Mouse (Mus musculus) limb, embryonic 12.5 days (tissue): ENCODE results near the gene Ccdc15. TPM values are rescaled to one million over a fixed set of nuclear protein-coding genes. Genes with fewer than 3 reads are reported as not detected.

Experiments
- ATAC-seq: fragments of 200-750 bp; cut with Nextera tagmentation; 2 replicates; pipeline ENCODE4 v1.8.0; 2017; ENCODE audit warnings: low read depth, moderate TSS enrichment; ENCODE audit not compliant: insufficient number of reproducible peaks, insufficient read depth, low FRiP score, low TSS enrichment
- H3K27ac ChIP-seq: fragments of 300-500 bp; sonication (generic); 2 replicates; pipeline ENCODE4 v1.5.1; 2016; ENCODE audit warnings: mild to moderate bottlenecking, moderate library complexity
- H3K27me3 ChIP-seq: fragments of 300-500 bp; sonication (generic); 2 replicates; pipeline ENCODE4 v1.6.1; 2016; ENCODE audit warnings: mild to moderate bottlenecking, moderate library complexity
- H3K36me3 ChIP-seq: fragments of 300-500 bp; sonication (generic); 2 replicates; pipeline ENCODE4 v1.6.1; 2016; ENCODE audit warnings: mild to moderate bottlenecking, moderate library complexity
- H3K4me1 ChIP-seq: fragments of 300-500 bp; sonication (generic); replicated peaks from 2 replicates; pipeline ENCODE4 v1.6.1; 2016
- H3K4me2 ChIP-seq: fragments of 300-500 bp; sonication (generic); 2 replicates; pipeline ENCODE4 v1.6.1; 2016; ENCODE audit warnings: mild to moderate bottlenecking, moderate library complexity
- H3K4me3 ChIP-seq: fragments of 300-500 bp; sonication (generic); replicated peaks from 2 replicates; pipeline ENCODE4 v1.5.1; 2016; ENCODE audit warnings: mild to moderate bottlenecking
- H3K9ac ChIP-seq: fragments of 300-500 bp; sonication (generic); replicated peaks from 2 replicates; pipeline ENCODE4 v1.6.1; 2016; ENCODE audit warnings: mild to moderate bottlenecking, moderate library complexity
- H3K9me3 ChIP-seq: fragments of 300-500 bp; sonication (generic); 2 replicates; pipeline ENCODE4 v1.6.1; 2016; ENCODE audit warnings: mild to moderate bottlenecking, moderate library complexity
- WGBS: fragments of 180-500 bp; shearing (Covaris S2); methylation state at CpG from one replicate; pipeline ENCODE4 v1.1.7; 2016; 5-methylcytosine and 5-hydroxymethylcytosine counted together
- polyA plus RNA-seq: library from polyadenylated mRNA; unstranded; fragments of >200 nt; fragmentation: Nextera tagmentation; extraction: Ambion mirVana; gene quantifications from 2 replicates; pipeline ENCODE4 v1.2.1, GENCODE M21; 2016

Gene Ccdc15
- polyA plus RNA-seq, 1 experiment from 2014 or later = 8.1 TPM

- 80% methylated on average over 17 of the region's 17 CpGs for WGBS
- Histone ChIP-seq H3K9me3 (no peaks in the 10 kb centered on the region), H3K27ac (no peak within 1 kb of the TSS), H3K4me3 (no peak within 1 kb of the TSS), H3K27me3 (0 out of 2 replicates have a peak, but pooled peaks cover 3% of the 10 kb centered on the region), H3K4me2 (no peak within 1 kb of the TSS), H3K4me1 (no peaks in the 10 kb centered on the region), H3K9ac (no peak within 1 kb of the TSS), H3K36me3 (no peaks in the 10 kb centered on the region)
- no peak for ATAC-seq
Measured at GRCm38 (mm10) chr9:37367301-37368080, 19.3 kb upstream of the Ccdc15 start, which contains the start of gene Hepacam. Gene Hepacam, plus strand, starts transcription at chr9:37367351.

GRCm38 (mm10) chr9:37365706-37366105 is 17.5 kb upstream of the Ccdc15 start:
- no peak overlapping the region for H3K4me2 ChIP-seq
- no peak overlapping the region for H3K27ac ChIP-seq
- H3K27me3 ChIP-seq = 0 out of 2 replicates have a peak, but pooled peaks cover 3% of the 10 kb centered on the region
- H3K9ac ChIP-seq = no peak overlapping the region
- no peaks in the 10 kb centered on the region for H3K9me3 ChIP-seq
- ATAC-seq = no peak
- 69% methylated on average over 5 of the region's 5 CpGs for WGBS
- no peaks in the 10 kb centered on the region for H3K4me1 ChIP-seq
- no peaks in the 10 kb centered on the region for H3K36me3 ChIP-seq
- H3K4me3 ChIP-seq = no peak overlapping the region

- 84% methylated on average over 3 of the region's 3 CpGs for WGBS
- Histone ChIP-seq H3K9me3 (no peaks in the 10 kb centered on the region), H3K4me1 (peaks cover 6% of the 10 kb centered on the region; the same call in 1 of the 2 replicates), H3K27me3 (0 out of 2 replicates have a peak, but pooled peaks cover 3% of the 10 kb centered on the region), H3K27ac (no peak overlapping the region), H3K4me3 (no peak overlapping the region), H3K9ac (no peak overlapping the region), H3K4me2 (no peak overlapping the region), H3K36me3 (no peaks in the 10 kb centered on the region)
- ATAC-seq = no peak
Measured at GRCm38 (mm10) chr9:37364392-37364791, 16.2 kb upstream of the Ccdc15 start.

GRCm38 (mm10) chr9:37363551-37363950 is 15.3 kb upstream of the Ccdc15 start:
- Histone ChIP-seq H3K9ac (no peak overlapping the region), H3K4me2 (no peak overlapping the region), H3K27me3 (0 out of 2 replicates have a peak, but pooled peaks cover 3% of the 10 kb centered on the region), H3K36me3 (no peaks in the 10 kb centered on the region), H3K4me1 (peaks cover 7% of the 10 kb centered on the region; the same call in 1 of the 2 replicates), H3K4me3 (no peak overlapping the region), H3K27ac (no peak overlapping the region), H3K9me3 (no peaks in the 10 kb centered on the region)
- WGBS = 70% methylated on average over 3 of the region's 3 CpGs
- no peak for ATAC-seq

GRCm38 (mm10) chr9:37362881-37363280 is 14.6 kb upstream of the Ccdc15 start:
- no peak for ATAC-seq
- H3K27ac ChIP-seq = no peak overlapping the region

GRCm38 (mm10) chr9:37362084-37362483 is 13.9 kb upstream of the Ccdc15 start:
- Histone ChIP-seq H3K27ac (no peak overlapping the region), H3K9ac (no peak overlapping the region), H3K27me3 (0 out of 2 replicates have a peak, but pooled peaks cover under 1% of the 10 kb centered on the region), H3K4me3 (no peak overlapping the region), H3K4me2 (no peak overlapping the region), H3K9me3 (no peaks in the 10 kb centered on the region), H3K4me1 (peaks cover 7% of the 10 kb centered on the region; the same call in 1 of the 2 replicates), H3K36me3 (no peaks in the 10 kb centered on the region)
- ATAC-seq = no peak

More at GRCm38 (mm10) chr9:37362881-37363280, 14.6 kb upstream of the Ccdc15 start:
- Histone ChIP-seq H3K9me3 (no peaks in the 10 kb centered on the region), H3K36me3 (no peaks in the 10 kb centered on the region), H3K9ac (no peak overlapping the region), H3K4me2 (no peak overlapping the region), H3K4me1 (peaks cover 7% of the 10 kb centered on the region; the same call in 1 of the 2 replicates), H3K27me3 (0 out of 2 replicates have a peak, but pooled peaks cover 3% of the 10 kb centered on the region), H3K4me3 (no peak overlapping the region)
- 63% methylated on average over 1 of the region's 1 CpGs for WGBS

DNA sequence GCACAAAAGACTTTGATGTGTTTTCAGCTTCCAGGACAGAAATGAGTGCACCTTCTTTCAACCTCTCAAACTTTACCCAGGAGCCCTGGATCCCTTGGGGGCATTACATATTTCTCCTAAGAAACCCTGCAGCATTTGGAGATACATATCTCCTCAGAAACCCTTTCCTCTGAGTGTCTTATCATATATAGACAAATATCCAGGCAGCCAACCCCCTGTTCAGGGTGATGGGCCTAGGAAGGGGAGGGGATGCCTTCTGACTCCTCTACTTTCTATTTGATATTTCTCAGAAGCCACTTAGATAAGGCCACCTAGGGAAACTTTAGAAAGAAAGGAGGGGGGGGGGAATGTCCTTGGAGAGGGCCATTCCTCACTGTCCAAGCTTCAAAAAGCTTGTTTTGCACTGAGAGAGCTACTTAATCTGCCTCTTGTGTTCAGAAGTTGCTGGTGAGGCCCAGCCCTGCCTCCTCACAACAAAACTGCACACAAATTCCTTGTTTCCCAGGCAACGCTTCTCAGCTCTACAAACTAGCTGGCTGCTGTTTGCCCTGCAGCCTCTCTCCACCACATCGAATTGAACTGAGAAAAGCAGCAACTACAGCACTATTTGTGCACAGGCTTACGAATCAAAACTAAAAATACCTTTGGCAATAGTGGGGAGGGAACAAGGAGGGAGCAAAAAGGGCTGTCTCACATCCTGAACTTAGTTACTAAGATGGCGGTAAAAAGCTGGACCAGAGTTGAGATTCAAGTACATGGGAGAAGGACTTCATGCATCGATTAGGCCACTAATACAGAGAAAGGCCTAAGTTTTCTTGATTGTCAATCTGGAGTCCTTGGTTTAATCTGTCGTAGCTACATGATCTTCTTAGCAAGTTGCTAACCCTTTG is 11.3 kb upstream of the Ccdc15 start:
- Histone ChIP-seq H3K27ac (peak overlapping the region; percentile 62), H3K4me3 (no peak overlapping the region), H3K27me3 (no peaks in the 10 kb centered on the region), H3K9ac (no peak overlapping the region), H3K36me3 (no peaks in the 10 kb centered on the region), H3K4me2 (no peak overlapping the region), H3K4me1 (peaks cover 7% of the 10 kb centered on the region; the same call in 1 of the 2 replicates), H3K9me3 (no peaks in the 10 kb centered on the region)
- 59% methylated on average over 6 of the region's 6 CpGs for WGBS
- peak; percentile 52; the same call in 1 of the 2 replicates for ATAC-seq

GRCm38 (mm10) chr9:37358713-37359330 is 10.6 kb upstream of the Ccdc15 start:
- 83% methylated on average over 7 of the region's 7 CpGs for WGBS
- no peaks in the 10 kb centered on the region for H3K36me3 ChIP-seq
- peaks cover 7% of the 10 kb centered on the region; the same call in 1 of the 2 replicates for H3K4me1 ChIP-seq
- H3K4me3 ChIP-seq = no peak overlapping the region
- H3K27me3 ChIP-seq = no peaks in the 10 kb centered on the region
- H3K9ac ChIP-seq = no peak overlapping the region
- ATAC-seq = no peak
- no peaks in the 10 kb centered on the region for H3K9me3 ChIP-seq
- peak overlapping the region; percentile 62; the same call in 1 of the 2 replicates for H3K27ac ChIP-seq
- H3K4me2 ChIP-seq = no peak overlapping the region

DNA sequence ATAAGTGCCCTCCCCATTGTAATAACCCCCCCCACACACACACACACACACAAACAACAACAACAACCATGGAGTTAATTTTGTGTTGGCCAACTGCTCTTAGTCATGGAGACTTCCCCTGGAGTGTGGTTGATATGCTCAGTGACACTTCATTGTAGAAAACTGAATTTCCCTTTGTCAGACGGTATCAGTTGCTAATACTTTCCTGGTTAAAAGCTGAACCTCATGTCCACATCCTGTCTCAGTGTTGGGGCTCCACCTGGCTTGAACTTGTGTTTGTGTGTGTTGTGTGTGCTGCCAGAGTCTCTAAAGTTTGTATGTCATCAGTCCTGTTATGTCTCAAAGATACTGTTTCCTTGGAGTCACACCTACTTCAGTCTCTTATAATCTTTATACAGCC is 6.3 kb upstream of the Ccdc15 start:
- H3K4me2 ChIP-seq = no peak overlapping the region
- WGBS = 77% methylated on average over 1 of the region's 1 CpGs
- H3K4me1 ChIP-seq = peaks cover 2% of the 10 kb centered on the region; the same call in 1 of the 2 replicates
- H3K27ac ChIP-seq = no peak overlapping the region
- ATAC-seq = no peak
- H3K9me3 ChIP-seq = no peaks in the 10 kb centered on the region
- H3K27me3 ChIP-seq = no peaks in the 10 kb centered on the region; the same call in 1 of the 2 replicates
- no peak overlapping the region for H3K9ac ChIP-seq
- no peak overlapping the region for H3K4me3 ChIP-seq
- H3K36me3 ChIP-seq = no peaks in the 10 kb centered on the region

DNA sequence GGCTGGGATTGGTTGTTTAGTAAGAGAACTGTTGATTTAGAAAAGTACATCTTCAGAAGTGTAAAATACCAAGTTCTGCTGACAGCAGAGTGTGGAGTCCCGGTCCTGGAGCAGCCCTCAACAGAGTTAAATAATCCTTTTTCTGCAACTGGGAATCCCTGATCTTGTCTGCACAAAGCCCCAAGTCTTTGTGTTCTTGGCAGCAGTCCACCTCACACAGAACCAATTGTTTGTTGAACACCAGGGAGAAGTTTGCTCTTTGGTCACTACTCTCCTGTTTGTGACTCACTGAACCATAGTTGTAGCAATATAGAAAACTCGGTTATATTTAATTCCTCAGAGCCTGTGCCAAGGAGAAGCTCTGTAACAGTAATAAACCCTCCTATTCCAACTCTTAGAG is 3.0 kb upstream of the Ccdc15 start:
- Histone ChIP-seq H3K9me3 (no peaks in the 10 kb centered on the region), H3K36me3 (no peaks in the 10 kb centered on the region), H3K9ac (no peak overlapping the region), H3K4me2 (no peak overlapping the region), H3K4me1 (peaks cover 11% of the 10 kb centered on the region), H3K4me3 (no peak overlapping the region), H3K27me3 (no peaks in the 10 kb centered on the region; the same call in 1 of the 2 replicates), H3K27ac (no peak overlapping the region)
- 75% methylated on average over 2 of the region's 2 CpGs for WGBS
- no peak for ATAC-seq
